Mouse (Mus musculus): ENCODE measurements around the gene Olfr203.

DNA sequence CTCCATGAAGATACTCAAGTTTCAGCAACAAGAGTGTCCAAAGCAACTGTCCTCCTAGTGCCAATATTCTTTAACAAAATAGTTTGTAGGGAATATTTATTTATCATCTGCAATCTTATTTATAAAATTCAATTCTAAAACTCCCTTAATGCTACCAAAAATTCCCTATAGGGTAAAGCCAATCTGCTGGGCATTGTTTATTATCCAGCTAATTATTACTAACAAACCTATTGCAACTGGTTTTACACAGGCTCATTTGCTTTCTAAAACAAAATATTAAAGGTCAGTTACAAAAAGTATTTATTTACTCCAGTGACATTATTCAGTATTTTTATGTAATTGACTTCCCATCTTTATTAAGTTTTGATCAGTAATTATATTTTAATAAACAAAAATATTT is 19.5 kb downstream of the Olfr203 start, which contains the start of gene Olfr204:
- TF ChIP-seq ZC3H11A (IDR thresholded peaks at IDR 0.05; ENCODE audit: borderline replicate concordance, low read depth, low read length) (no peak), MAFK (IDR thresholded peaks at IDR 0.05; ENCODE audit: insufficient read depth, low read depth, low read length) (no peak)
